Comparison of ENCODE assay signal across 9 mouse cellular contexts in genomic region chr2:167799629-167800387, GRCm38 (mm10).
A peak's percentile ranks its signal among the peaks of the same experiment; 100 is the strongest.
DNase-seq lines count a peak whose midpoint lies in the region; ATAC-seq and TF ChIP-seq lines count a peak whose summit lies in the region.
"Had no signal": no experiment of that assay in that cellular context is flagged by ENCODE, and none has a peak within 500 bp of the region (broad histone marks: within the 10 kb centered on the region; RNA-seq: fewer than 3 reads in every experiment).

No protein-coding gene starts in this region.

- 0 out of 2 replicates have a peak overlapping the region, but pooled peaks have one; percentile 32 for H3K27ac ChIP-seq in layer of hippocampus, adult 2 months
- peak overlapping the region; percentile 88 for H3K27ac ChIP-seq in heart, postnatal 0 days (ENCODE audit: low read depth)
- H3K27ac ChIP-seq in liver, embryonic 15.5 days (replicated peaks), result peak overlapping the region; percentile 51; the same call in 1 of the 2 replicates
- H3K27ac ChIP-seq in stomach, embryonic 16.5 days (ENCODE audit: low read length), result peak overlapping the region; percentile 26

- no peaks in the 10 kb centered on the region for H3K36me3 ChIP-seq in heart, postnatal 0 days (replicated peaks; ENCODE audit: control insufficient read depth, insufficient read depth, low read length)
- H3K36me3 ChIP-seq in liver, embryonic 15.5 days (replicated peaks), result no peaks in the 10 kb centered on the region
- H3K36me3 ChIP-seq in stomach, embryonic 16.5 days (ENCODE audit: control insufficient read depth, insufficient read depth, low read length), result no peaks in the 10 kb centered on the region
- H3K36me3 ChIP-seq: embryonic facial prominence, embryonic 13.5 days had no signal

- WGBS in heart, postnatal 0 days, result 89% methylated on average over 5 of the region's 5 CpGs
- 62% methylated on average over 5 of the region's 5 CpGs for WGBS in liver, embryonic 15.5 days (ENCODE audit: insufficient replicate concordance)
- WGBS in stomach, embryonic 16.5 days, result 88% methylated on average over 5 of the region's 5 CpGs

- CTCF ChIA-PET in Patski (lab: Charles Lee), result no interaction called here

- H3K9ac ChIP-seq in heart, postnatal 0 days (replicated peaks; ENCODE audit: low read depth, low read length), result no peak overlapping the region
- H3K9ac ChIP-seq in liver, embryonic 15.5 days, result no peak overlapping the region
- H3K9ac ChIP-seq in stomach, embryonic 16.5 days (ENCODE audit: low read length), result no peak overlapping the region
- H3K9ac ChIP-seq: embryonic facial prominence, embryonic 13.5 days had no signal

- H3K9me3 ChIP-seq in heart, postnatal 0 days (replicated peaks; ENCODE audit: control insufficient read depth, low read length), result no peaks in the 10 kb centered on the region
- no peaks in the 10 kb centered on the region for H3K9me3 ChIP-seq in liver, embryonic 15.5 days (replicated peaks)
- no peaks in the 10 kb centered on the region for H3K9me3 ChIP-seq in stomach, embryonic 16.5 days (replicated peaks; ENCODE audit: control insufficient read depth, low read length)
- H3K9me3 ChIP-seq: embryonic facial prominence, embryonic 13.5 days had no signal

- peaks cover 13% of the 10 kb centered on the region for H3K4me1 ChIP-seq in heart, postnatal 0 days (ENCODE audit: control insufficient read depth, insufficient read depth)
- H3K4me1 ChIP-seq in liver, embryonic 15.5 days (replicated peaks), result peaks cover 37% of the 10 kb centered on the region
- H3K4me1 ChIP-seq in stomach, embryonic 16.5 days (ENCODE audit: control insufficient read depth, insufficient read depth, low read length), result peaks cover 15% of the 10 kb centered on the region

- TF ChIP-seq CTCF in layer of hippocampus, adult 2 months (conservative IDR thresholded peaks at IDR 0.05), result no peak
- TF ChIP-seq CTCF in Patski (IDR thresholded peaks at IDR 0.05), result no peak
- TF ChIP-seq CTCF in heart, postnatal 0 days (IDR thresholded peaks at IDR 0.05; ENCODE audit: low read depth), result no peak

- POLR2A ChIA-PET in Patski (lab: Charles Lee), result interaction anchor here (0.7 to 0.9 kb wide), 2 partner anchors 10 to 70 kb away, joined by 3 to 5 read pairs; no protein-coding TSS in a partner anchor

- no peak overlapping the region for H3K4me3 ChIP-seq in layer of hippocampus, adult 2 months
- no peak overlapping the region for H3K4me3 ChIP-seq in heart, postnatal 0 days (ENCODE audit: low read depth, low read length)
- H3K4me3 ChIP-seq in liver, embryonic 15.5 days (replicated peaks), result no peak overlapping the region
- H3K4me3 ChIP-seq in stomach, embryonic 16.5 days (replicated peaks; ENCODE audit: low read length), result no peak overlapping the region
- H3K4me3 ChIP-seq: embryonic facial prominence, embryonic 13.5 days had no signal

- no peak for DNase-seq in layer of hippocampus, adult 2 months (ENCODE audit: low spot score in 2 of 2)
- DNase-seq in layer of hippocampus, adult 9-10 months (ENCODE audit: low spot score), result no peak
- DNase-seq in Patski (ENCODE audit: low read depth, low spot score), result no peak
- peak; percentile 93 for DNase-seq in heart, postnatal 0 days (ENCODE audit: low spot score)
- DNase-seq in layer of hippocampus, postnatal 36 days, result no peak
- no peak for DNase-seq in right cerebral cortex, postnatal 14 days

- no peaks in the 10 kb centered on the region for H3K27me3 ChIP-seq in Patski
- H3K27me3 ChIP-seq in heart, postnatal 0 days (ENCODE audit: control insufficient read depth, insufficient read depth, low read length), result no peaks in the 10 kb centered on the region
- no peaks in the 10 kb centered on the region for H3K27me3 ChIP-seq in liver, embryonic 15.5 days
- H3K27me3 ChIP-seq in stomach, embryonic 16.5 days (ENCODE audit: control insufficient read depth, insufficient read depth, low read length), result no peaks in the 10 kb centered on the region
- H3K27me3 ChIP-seq: embryonic facial prominence, embryonic 13.5 days had no signal

- H3K4me2 ChIP-seq in heart, postnatal 0 days (ENCODE audit: low read depth, low read length), result no peak overlapping the region
- no peak overlapping the region for H3K4me2 ChIP-seq in liver, embryonic 15.5 days
- no peak overlapping the region for H3K4me2 ChIP-seq in stomach, embryonic 16.5 days (ENCODE audit: low read depth, low read length)
- H3K4me2 ChIP-seq: embryonic facial prominence, embryonic 13.5 days had no signal

- peak; percentile 61 for ATAC-seq in Patski
- ATAC-seq in heart, postnatal 0 days (ENCODE audit: insufficient read depth, low read depth), result peak; percentile 82
- ATAC-seq in liver, embryonic 15.5 days (ENCODE audit: insufficient read depth), result peak; percentile 56; the same call in 1 of the 2 replicates
- ATAC-seq in stomach, embryonic 16.5 days (ENCODE audit: insufficient read depth, low FRiP score), result peak; percentile 48; the same call in 1 of the 2 replicates

- no peak for TF ChIP-seq EP300 in heart, postnatal 0 days (IDR thresholded peaks at IDR 0.05; ENCODE audit: low read depth)

- in situ Hi-C loops in Patski (cut with MboI; ENCODE audit: low pct_unique_long_range_greater_than_20kb), result no loop called here

Comparison
In these comparisons a context has a peak if more than half of its experiments do, and no peak if none do; other contexts are left out.
1. H3K27ac ChIP-seq: peak in every context shown above with its lines; median percentile 88 in heart, postnatal 0 days; 51 in liver, embryonic 15.5 days; 32 in layer of hippocampus, adult 2 months; 26 in stomach, embryonic 16.5 days.